Mouse (Mus musculus): ENCODE data around the gene Thra.

The Thra gene

DNA sequence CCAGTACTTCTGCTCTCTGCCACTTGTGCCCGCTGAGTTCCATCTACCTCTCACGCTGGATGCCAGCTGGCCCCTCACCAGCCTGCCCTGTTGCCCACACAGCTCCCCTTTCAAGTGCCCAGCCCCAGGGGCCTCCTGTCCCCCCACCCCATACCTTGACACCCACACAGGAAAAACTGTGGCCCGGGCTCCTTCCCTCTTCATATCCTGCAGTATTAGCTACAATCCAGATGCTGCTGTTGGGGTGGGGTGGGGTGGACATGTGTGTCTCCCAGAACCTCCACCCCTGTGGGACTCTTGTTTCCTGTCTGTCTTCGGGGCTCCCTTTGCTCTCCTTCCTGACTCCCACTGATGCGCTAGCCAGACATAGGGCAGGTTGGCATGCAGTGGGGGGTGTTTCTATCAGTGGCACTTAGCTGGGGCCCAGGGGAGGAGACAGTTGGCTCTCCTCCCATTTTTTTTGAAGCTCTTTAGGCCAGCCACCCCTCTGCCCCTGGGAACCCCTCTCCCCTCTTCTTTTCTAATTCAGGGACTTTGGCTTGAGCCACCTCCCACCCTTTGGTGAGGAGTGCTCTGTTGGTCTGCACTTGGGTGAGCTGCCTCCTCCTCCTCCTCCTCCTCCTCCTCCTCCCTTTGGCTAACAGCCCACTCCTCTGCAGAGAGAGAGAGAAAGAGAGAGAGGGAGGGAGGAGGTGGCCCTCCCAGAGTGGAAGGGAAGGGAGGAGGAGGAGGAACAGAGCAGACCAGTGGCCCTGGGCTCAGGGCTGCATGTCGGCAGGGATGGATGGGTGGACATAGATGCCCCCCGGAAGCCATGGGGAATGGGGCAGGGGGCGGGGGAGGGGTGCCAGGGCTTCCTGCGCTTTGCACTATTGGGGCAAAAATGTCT is 25.2 kb downstream of the Thra start:
- DNase-seq (ENCODE audit: low read depth, low spot score) = no peak

- DNase-seq (ENCODE audit: low read depth, low spot score) = no peak
Observed at GRCm38 (mm10) chr11:98766346-98766745, 25.9 kb downstream of the Thra start.

DNA sequence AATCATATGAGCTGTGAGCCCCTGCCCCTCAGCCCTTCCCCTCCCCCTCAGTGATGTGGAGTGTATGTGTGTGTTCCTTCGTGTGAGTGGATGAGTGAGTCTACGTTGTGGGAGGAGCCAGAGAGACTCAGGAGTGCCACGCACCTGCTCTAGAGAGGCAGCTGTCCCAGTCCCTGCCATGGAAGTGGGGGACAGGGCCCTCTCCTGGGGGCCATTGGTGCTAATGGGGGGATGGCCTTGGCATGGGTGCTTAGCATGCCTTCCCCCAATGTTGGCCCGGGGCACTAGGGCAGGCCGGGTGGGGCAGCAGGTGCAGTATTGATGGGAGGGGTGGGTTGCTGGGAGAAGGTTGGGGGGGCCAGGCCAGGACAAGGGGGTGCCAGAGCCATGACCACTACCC is 26.4 kb downstream of the Thra start:
- DNase-seq (ENCODE audit: low read depth, low spot score) = no peak

- no peak for DNase-seq (ENCODE audit: low read depth, low spot score)
Observed at GRCm38 (mm10) chr11:98767276-98767675, 26.8 kb downstream of the Thra start.

GRCm38 (mm10) chr11:98767713-98768112 is 27.3 kb downstream of the Thra start:
- DNase-seq (ENCODE audit: low read depth, low spot score) = no peak

DNA sequence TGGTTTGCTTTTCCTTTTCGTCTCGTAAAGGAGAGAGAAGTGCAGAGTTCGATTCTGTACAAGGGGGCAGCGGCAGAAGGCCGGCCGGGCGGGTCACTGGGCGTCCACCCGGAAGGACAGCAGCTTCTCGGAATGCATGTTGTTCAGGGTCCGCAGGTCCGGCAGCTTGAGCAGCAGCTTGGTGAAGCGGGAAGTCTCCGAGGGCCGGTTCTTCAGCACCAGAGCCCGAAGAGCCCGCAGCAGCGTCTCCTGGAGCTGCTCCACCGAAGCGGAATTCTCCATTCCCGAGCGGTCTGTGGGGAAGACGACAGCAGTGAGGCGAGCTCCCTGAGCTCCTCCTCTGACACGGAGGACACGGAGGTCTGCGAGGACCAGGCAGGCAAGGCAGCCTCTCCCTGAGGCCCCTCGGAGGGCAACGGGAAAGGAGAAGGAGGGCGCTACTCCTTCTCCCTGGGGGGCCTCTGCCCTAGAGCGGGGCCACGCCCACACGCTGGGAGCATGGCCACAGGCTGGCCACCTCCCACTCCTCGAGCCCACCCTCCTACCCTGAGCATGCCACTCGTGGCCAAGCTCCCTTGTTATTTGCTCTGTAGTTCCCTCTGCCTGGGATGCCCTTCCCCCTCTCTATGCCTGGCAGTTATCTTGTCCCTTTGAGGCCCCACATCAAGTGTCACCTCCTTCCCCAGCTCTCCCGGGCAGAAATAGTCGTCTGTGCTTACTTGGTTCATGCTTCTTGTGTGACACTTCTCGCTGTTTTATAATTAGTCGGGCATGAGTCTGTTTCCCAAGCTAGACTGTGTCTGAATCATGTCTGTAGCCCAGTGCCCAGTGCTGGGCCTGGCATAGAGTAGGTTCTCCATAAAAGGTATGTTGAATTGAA is 27.9 kb downstream of the Thra start:
- no peak for DNase-seq (ENCODE audit: low read depth, low spot score)

GRCm38 (mm10) chr11:98769007-98769954 is 28.8 kb downstream of the Thra start:
- no peak for DNase-seq (ENCODE audit: low read depth, low spot score)

- no peak for DNase-seq (ENCODE audit: low read depth, low spot score)
Observed at GRCm38 (mm10) chr11:98770096-98770975, 29.9 kb downstream of the Thra start.

- no peak for DNase-seq (ENCODE audit: low read depth, low spot score)
Observed at GRCm38 (mm10) chr11:98771131-98771530, 30.7 kb downstream of the Thra start.

DNA sequence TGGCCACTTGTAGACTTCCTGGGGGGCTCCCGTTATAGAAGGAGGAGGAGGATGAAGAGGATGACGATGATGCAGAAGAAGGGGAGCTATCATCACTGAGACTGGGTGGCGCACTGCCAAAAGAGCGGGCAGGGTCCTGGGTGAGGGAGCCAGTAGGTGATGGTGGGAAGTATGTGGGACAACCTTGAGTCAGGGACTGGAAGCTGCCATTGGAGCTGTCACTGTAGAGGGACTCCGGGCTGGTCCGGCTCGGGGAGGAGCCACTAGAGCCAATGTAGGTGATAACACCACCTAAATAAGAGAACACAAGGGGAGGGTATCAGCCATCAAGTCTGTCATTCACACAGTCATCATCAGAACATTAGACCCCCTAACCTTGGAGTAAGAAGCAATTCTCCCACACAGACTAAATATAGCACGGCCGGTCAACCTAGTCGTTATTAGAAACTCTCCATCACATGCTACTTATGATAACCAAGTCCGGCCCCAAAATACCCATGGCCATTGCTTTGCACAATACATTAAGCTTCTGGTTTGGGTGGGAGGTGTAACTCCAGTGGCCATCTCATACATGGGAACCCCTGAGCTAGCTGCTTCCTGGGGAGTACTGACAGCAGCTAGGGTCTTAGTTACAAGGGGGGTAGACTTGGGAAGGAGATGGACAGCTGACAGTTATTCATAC is 31.5 kb downstream of the Thra start:
- DNase-seq (ENCODE audit: low read depth, low spot score) = no peak

- DNase-seq (ENCODE audit: low read depth, low spot score) = no peak
Observed at GRCm38 (mm10) chr11:98772667-98773171, 32.3 kb downstream of the Thra start.

- peak; percentile 98 for DNase-seq (ENCODE audit: low read depth, low spot score)
Observed at GRCm38 (mm10) chr11:98773635-98774295, 33.3 kb downstream of the Thra start.

DNA sequence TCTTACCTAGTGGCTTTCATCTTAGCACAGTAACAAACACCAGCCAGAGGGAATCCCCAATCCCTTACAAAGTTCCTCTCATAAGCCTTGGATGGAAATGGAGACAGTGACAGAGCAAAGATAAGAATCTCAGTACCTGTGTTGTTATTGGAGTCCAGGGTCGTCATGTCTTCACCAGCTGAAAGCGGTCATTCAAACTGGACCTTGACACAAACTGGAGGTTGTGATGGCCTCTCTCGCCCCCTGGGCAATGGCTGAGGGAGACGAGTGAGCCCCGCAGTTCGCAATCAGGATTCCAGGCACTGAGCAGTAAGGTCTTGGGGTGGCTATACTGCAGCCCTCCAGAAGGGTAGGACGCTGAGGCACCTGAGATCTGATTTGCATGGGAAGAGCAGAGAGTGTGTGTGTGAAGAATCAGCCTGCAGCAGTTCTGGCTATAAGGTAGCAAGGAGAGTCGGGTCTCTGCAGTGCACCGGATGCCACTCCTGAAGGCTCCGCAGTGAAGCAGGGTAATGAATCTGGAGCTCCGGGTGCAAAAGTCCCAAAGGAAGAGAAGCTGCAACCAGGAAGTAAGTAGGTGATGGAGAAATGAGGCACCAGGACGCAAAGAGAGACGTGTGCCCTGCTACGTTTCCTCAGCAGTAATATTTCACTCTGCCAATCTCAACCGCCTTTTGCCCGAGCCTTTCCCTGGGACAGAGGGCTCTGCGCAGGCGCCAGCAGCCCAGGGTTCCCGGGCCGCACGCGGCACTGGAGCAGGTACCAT is 34.3 kb downstream of the Thra start, which contains the start of gene Nr1d1:
Nr1d1 (minus strand) TSS at position 752 of the 766 bp plus-strand sequence.
- DNase-seq (ENCODE audit: low read depth, low spot score) = no peak

GRCm38 (mm10) chr11:98775348-98776051 is 35.1 kb downstream of the Thra start:
- DNase-seq (ENCODE audit: low read depth, low spot score) = peak; percentile 86

DNA sequence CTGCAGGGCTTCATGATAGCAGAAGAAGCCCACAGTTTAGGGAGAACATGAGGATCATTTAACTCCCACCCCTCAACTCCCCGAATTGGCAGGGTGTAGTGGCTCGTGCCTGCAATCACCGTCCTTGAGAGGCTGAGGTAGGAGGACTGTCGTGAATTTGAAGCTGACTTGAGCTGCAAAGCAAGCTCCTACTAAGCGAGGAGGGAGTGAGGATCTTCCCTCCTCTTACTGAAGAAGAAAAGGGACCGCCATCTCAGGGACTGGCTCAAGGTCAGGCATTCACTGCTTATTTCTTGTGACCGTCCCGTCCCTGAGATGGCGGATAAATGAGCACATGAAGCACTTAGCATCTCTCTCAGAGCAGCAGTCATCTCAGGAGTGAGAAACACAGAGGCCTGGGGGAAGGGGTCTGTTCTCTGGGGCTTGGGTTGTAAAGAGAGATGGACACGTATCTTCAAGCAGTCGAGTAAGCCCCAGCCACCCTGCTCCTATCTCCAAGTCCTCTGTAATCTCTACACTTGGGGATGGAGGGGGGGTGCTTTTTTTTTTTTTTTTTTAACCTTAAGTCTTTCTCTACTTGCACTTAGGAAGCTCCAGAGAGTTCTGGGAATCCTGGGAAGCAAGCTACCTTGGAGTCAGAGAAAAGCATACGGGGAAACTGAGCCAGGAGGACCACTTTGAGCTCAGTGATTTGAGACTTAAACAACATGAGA is 35.8 kb downstream of the Thra start:
- DNase-seq (ENCODE audit: low read depth, low spot score) = no peak

DNA sequence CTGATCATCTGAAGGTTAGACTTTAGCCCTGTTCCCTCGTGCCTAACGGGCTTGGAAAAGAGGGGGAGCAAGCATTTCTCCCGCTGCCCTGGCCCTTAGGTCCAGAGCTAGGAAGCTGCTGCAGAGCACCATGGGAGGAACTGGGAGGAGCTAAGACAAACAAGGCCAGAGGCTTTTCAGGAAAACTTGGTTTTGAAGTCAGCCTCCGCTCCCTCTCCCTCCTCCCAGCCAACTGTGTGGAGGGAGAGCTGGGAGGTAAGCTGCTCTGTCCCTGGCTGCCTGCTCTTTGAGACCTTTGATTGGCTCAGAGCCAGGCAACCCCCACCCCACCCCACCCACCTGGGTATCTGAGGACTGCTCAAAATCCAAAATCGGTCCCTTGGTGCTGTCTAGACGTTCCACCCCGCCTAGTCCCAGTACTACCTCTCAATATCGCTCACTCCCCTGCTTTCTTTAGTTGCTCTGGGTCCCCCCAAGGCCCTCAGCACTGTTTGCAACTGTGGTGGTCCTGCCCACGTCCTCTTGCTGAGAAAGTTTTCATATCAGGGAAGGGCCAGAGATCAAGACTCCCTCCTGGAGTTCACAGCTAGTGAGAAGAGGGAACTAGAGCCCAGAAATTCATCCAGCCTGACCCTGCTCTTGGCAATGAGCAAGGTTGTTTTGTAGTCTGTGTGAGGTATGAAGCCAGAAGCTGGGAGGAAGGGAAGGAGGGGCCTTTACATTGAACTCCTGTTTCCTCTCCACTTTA is 36.6 kb downstream of the Thra start:
- DNase-seq (ENCODE audit: low read depth, low spot score) = no peak

Measured in A20 (cell line).